Mouse (Mus musculus) thymus, adult 2 months (tissue): ENCODE measurements around the gene Gm7030. TPM values are rescaled to one million over a fixed set of nuclear protein-coding genes. Genes with fewer than 3 reads are reported as not detected.
A peak's percentile ranks its signal among the peaks of the same experiment; 100 is the strongest.

Source experiments
- DNase-seq: peaks from one replicate; pipeline ENCODE4 v3.0.0; 2021
- H3K27ac ChIP-seq: fragments of 200-500 bp; 2 replicates; pipeline ENCODE4 v1.5.1; 2012; ENCODE audit warnings: low read length, control low read depth; ENCODE audit not compliant: control insufficient read depth, insufficient read depth
- H3K27me3 ChIP-seq: fragments of 200-500 bp; 2 replicates; pipeline ENCODE4 v1.6.1; 2012; ENCODE audit warnings: mild to moderate bottlenecking, low read length, moderate library complexity, mixed read lengths; ENCODE audit not compliant: control insufficient read depth, insufficient read depth
- H3K36me3 ChIP-seq: fragments of 200-500 bp; 2 replicates; pipeline ENCODE4 v1.6.1; 2012; ENCODE audit warnings: mild to moderate bottlenecking, low read length, moderate library complexity; ENCODE audit not compliant: control insufficient read depth, insufficient read depth
- H3K4me1 ChIP-seq: fragments of 200-500 bp; replicated peaks from 2 replicates; pipeline ENCODE4 v1.6.1; 2012; ENCODE audit warnings: low read length; ENCODE audit not compliant: control insufficient read depth, insufficient read depth
- H3K4me3 ChIP-seq: fragments of 200-500 bp; 2 replicates; pipeline ENCODE4 v1.5.1; 2012; ENCODE audit warnings: mild to moderate bottlenecking, low read length, control low read depth, moderate library complexity; ENCODE audit not compliant: control insufficient read depth, insufficient read depth
- CTCF ChIP-seq: fragments of 200-500 bp; IDR thresholded peaks from 2 replicates; pipeline ENCODE4 v1.5.1; 2012; ENCODE audit warnings: mild to moderate bottlenecking, control low read depth, low read length, moderate library complexity, borderline replicate concordance; ENCODE audit not compliant: control insufficient read depth, poor library complexity, insufficient read depth; ENCODE audit errors: extremely low read depth
- POLR2A ChIP-seq: fragments of 200-500 bp; IDR thresholded peaks from 2 replicates; pipeline ENCODE4 v1.6.1; 2012; ENCODE audit warnings: mild to moderate bottlenecking, low read length, control low read depth, moderate library complexity; ENCODE audit not compliant: control insufficient read depth, poor library complexity, insufficient read depth; ENCODE audit errors: extremely low read depth
- WGBS: fragments of 180-500 bp; shearing (Covaris S2); methylation state at CpG from one replicate; pipeline ENCODE4 v1.1.7; 2018; 5-methylcytosine and 5-hydroxymethylcytosine counted together
- polyA plus RNA-seq: library from polyadenylated mRNA; depleted of rRNA; stranded (reverse); fragments of >200 nt; gene quantifications from 2 replicates; pipeline ENCODE4 v1.2.3, GENCODE M21; 2012; rRNA removed

The Gm7030 gene
- polyA plus RNA-seq, 1 experiment: 2.4 TPM

- 33% methylated on average over 2 of the region's 2 CpGs for WGBS
- DNase-seq: peak; percentile 95
- peaks cover 4% of the 10 kb centered on the region; the same call in 1 of the 2 replicates for H3K4me1 ChIP-seq
- H3K36me3 ChIP-seq: no peaks in the 10 kb centered on the region
- H3K4me3 ChIP-seq: no peak overlapping the region
- no peaks in the 10 kb centered on the region for H3K27me3 ChIP-seq
- TF ChIP-seq POLR2A (no peak), CTCF (no peak)
- no peak overlapping the region for H3K27ac ChIP-seq
Measured at GRCm38 (mm10) chr17:36060829-36061228, 68.4 kb downstream of the Gm7030 start.

Other genes starting within 250 kb of the Gm7030 start
- gene Dhx16, start 249.6 kb downstream of the Gm7030 start, polyA plus RNA-seq: 174 and 182 TPM in 2 replicates
- 73.4 and 86.8 TPM in 2 replicates for gene 2310061I04Rik, start 232.0 kb downstream of the Gm7030 start, polyA plus RNA-seq
- gene Atat1, start 219.3 kb downstream of the Gm7030 start, polyA plus RNA-seq: 63.9 and 64.9 TPM in 2 replicates
- gene Mrps18b, start 213.0 kb downstream of the Gm7030 start, polyA plus RNA-seq: 67.6 and 69.7 TPM in 2 replicates
- gene Ppp1r10, start 213.0 kb downstream of the Gm7030 start, polyA plus RNA-seq: 63.0 and 65.6 TPM in 2 replicates
- gene Abcf1, start 159.7 kb downstream of the Gm7030 start, polyA plus RNA-seq: 128 and 132 TPM in 2 replicates
- gene Gnl1, start 149.6 kb downstream of the Gm7030 start, polyA plus RNA-seq: 37.9 and 45.5 TPM in 2 replicates
- 35.5 and 42.6 TPM in 2 replicates for gene Prr3, start 149.2 kb downstream of the Gm7030 start, polyA plus RNA-seq
- 15.0 and 20.4 TPM in 2 replicates for gene H2-T24, start 108.9 kb downstream of the Gm7030 start, polyA plus RNA-seq
- 380 and 457 TPM in 2 replicates for gene H2-T23, start 96.6 kb downstream of the Gm7030 start, polyA plus RNA-seq
- gene H2-T22, start 86.7 kb downstream of the Gm7030 start, polyA plus RNA-seq: 105 and 119 TPM in 2 replicates
- gene Gm6034, start 86.5 kb downstream of the Gm7030 start, polyA plus RNA-seq: 0.22 TPM in 1 of 2 replicates, not detected in the other
- 0.39 and 0.61 TPM in 2 replicates for gene Gm11127, start 71.1 kb downstream of the Gm7030 start, polyA plus RNA-seq
- 1.4 and 1.7 TPM in 2 replicates for gene Gm19684, start 7.7 kb downstream of the Gm7030 start, polyA plus RNA-seq
- 20.1 and 20.8 TPM in 2 replicates for gene Gm8909, start 39.1 kb upstream of the Gm7030 start, polyA plus RNA-seq
- 1.7 and 2.5 TPM in 2 replicates for gene H2-T3, start 60.9 kb upstream of the Gm7030 start, polyA plus RNA-seq
- 124 and 160 TPM in 2 replicates for gene Rpp21, start 128.6 kb upstream of the Gm7030 start, polyA plus RNA-seq
- 51.1 and 56.1 TPM in 2 replicates for gene Trim39, start 142.8 kb upstream of the Gm7030 start, polyA plus RNA-seq
- not detected in 2 replicates for gene H2-M10.2, start 157.1 kb upstream of the Gm7030 start, polyA plus RNA-seq
- 0.10 and 0.13 TPM in 2 replicates for gene H2-M10.1, start 196.7 kb upstream of the Gm7030 start, polyA plus RNA-seq
- gene H2-M10.3, start 239.0 kb upstream of the Gm7030 start, polyA plus RNA-seq: not detected in 2 replicates